In the genomic region with DNA sequence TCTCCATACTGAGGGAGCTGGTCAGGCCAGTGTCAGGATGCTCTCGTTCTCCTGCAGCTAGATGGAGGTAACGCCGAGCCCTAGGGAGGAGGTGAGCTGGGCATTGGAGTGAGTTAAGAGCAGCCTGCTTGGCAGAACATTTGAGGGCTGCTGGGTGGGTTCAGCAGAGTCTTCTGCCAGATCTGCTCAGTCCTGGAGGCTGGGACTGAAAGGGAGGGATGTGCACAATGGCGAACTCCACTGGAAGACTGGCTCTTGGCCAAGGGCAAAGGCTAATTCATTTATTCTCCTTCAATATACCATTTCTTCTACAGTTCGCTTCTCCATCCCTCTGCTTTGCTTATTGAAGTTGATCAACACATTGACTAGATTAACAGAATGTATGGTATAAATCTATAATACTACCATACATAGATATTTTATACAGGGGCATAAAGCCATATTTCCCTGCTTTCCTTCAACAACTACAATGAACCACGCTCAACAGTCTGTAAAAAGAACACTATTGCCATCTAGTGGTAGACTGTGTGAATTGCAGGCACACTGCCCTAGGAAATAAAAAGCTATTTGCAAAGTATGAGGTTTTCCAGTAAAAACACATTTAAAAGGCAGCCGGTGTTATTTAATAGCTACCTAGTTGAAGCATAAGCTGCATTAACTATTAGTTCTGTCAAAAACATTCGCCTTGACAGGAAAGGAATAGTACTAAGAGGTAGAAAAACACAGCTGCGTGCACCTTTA, we compare ENCODE assay signal across 8 mouse cellular contexts.
DNase-seq lines count a peak whose midpoint lies in the region; ATAC-seq and TF ChIP-seq lines count a peak whose summit lies in the region.

No protein-coding gene starts in this region.

- no peak for ATAC-seq in intestine, postnatal 0 days
- no peak for ATAC-seq in intestine, embryonic 15.5 days

- no peak overlapping the region for H3K9ac ChIP-seq in intestine, postnatal 0 days (ENCODE audit: low read depth, low read length)
- no peak overlapping the region for H3K9ac ChIP-seq in intestine, embryonic 15.5 days

- DNase-seq in testis, postnatal 14 days (ENCODE audit: low spot score) = no peak
- DNase-seq in embryo, embryonic 10 days (ENCODE audit: low spot score) = peak; percentile 80
- DNase-seq in Muller cell, postnatal 12 days (ENCODE audit: inconsistent ontology term) = no peak
- DNase-seq in thymus, postnatal 14 days = no peak
- DNase-seq in cerebellum, adult 11 months = no peak

- TF ChIP-seq POLR2A in testis, adult 2 months (IDR thresholded peaks at IDR 0.05; ENCODE audit: control insufficient read depth, low read depth, low read length) = no peak

- no peaks in the 10 kb centered on the region for H3K36me3 ChIP-seq in intestine, postnatal 0 days (ENCODE audit: control insufficient read depth, insufficient read depth)
- H3K36me3 ChIP-seq in intestine, embryonic 15.5 days = no peaks in the 10 kb centered on the region
- H3K36me3 ChIP-seq in testis, adult 2 months (ENCODE audit: control insufficient read depth, insufficient read depth, low read length) = no peaks in the 10 kb centered on the region

- H3K4me1 ChIP-seq in intestine, postnatal 0 days (replicated peaks; ENCODE audit: control insufficient read depth, insufficient read depth, low read length) = no peaks in the 10 kb centered on the region
- H3K4me1 ChIP-seq in intestine, embryonic 15.5 days (replicated peaks) = no peaks in the 10 kb centered on the region
- no peaks in the 10 kb centered on the region for H3K4me1 ChIP-seq in testis, adult 2 months (ENCODE audit: control insufficient read depth, insufficient read depth, low read length)

- no peaks in the 10 kb centered on the region for H3K9me3 ChIP-seq in intestine, postnatal 0 days (ENCODE audit: control insufficient read depth)
- H3K9me3 ChIP-seq in intestine, embryonic 15.5 days = no peaks in the 10 kb centered on the region

- 86% methylated on average over 9 of the region's 9 CpGs for WGBS in intestine, postnatal 0 days
- 84% methylated on average over 9 of the region's 9 CpGs for WGBS in intestine, embryonic 15.5 days

- no peaks in the 10 kb centered on the region for H3K27me3 ChIP-seq in intestine, postnatal 0 days (replicated peaks; ENCODE audit: control insufficient read depth, insufficient read depth, low read length)
- H3K27me3 ChIP-seq in intestine, embryonic 15.5 days (replicated peaks) = no peaks in the 10 kb centered on the region
- no peaks in the 10 kb centered on the region for H3K27me3 ChIP-seq in testis, adult 2 months (ENCODE audit: control insufficient read depth, insufficient read depth, low read length)

- H3K4me2 ChIP-seq in intestine, postnatal 0 days (replicated peaks; ENCODE audit: low read depth) = no peak overlapping the region
- no peak overlapping the region for H3K4me2 ChIP-seq in intestine, embryonic 15.5 days (replicated peaks)

- no peak overlapping the region for H3K4me3 ChIP-seq in intestine, postnatal 0 days (ENCODE audit: low read depth, low read length)
- H3K4me3 ChIP-seq in intestine, embryonic 15.5 days (replicated peaks) = no peak overlapping the region
- no peak overlapping the region for H3K4me3 ChIP-seq in testis, adult 2 months (ENCODE audit: control insufficient read depth, low read depth, low read length)

- peak; percentile 74 for TF ChIP-seq CTCF in intestine, postnatal 0 days (IDR thresholded peaks at IDR 0.05; ENCODE audit: low read depth)
- TF ChIP-seq CTCF in testis, adult 2 months (IDR thresholded peaks at IDR 0.05; ENCODE audit: control insufficient read depth, insufficient read depth, insufficient replicate concordance, low read depth, low read length) = peak; percentile 31; the same call in 1 of the 2 replicates

- no peak overlapping the region for H3K27ac ChIP-seq in intestine, postnatal 0 days (ENCODE audit: low read depth, low read length)
- no peak overlapping the region for H3K27ac ChIP-seq in intestine, embryonic 15.5 days
- no peak overlapping the region for H3K27ac ChIP-seq in testis, adult 2 months (ENCODE audit: control insufficient read depth, insufficient read depth, low read depth, low read length)
